In the genomic region with DNA sequence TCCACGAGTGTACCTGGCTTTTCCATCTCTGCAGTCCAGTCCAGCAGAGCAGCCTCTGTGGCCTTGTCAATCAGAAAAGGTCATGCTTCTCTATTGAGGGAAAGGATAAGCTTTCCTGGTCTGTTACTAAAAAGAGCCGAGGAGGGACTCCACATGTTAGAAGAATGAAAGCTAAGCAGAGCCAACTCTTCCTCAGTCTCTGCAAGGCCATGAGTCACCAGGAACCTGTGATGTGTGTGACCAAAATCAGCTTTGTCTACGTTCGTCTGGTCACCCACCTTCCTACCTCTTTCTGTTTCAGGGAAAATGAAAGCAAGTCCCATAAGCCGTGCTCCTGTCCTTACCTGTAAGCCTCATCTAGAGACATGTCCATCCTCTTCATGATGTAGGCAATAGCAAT, we compare ENCODE assay signal across 22 mouse cellular contexts.
A peak's percentile ranks its signal among the peaks of the same experiment; 100 is the strongest.
DNase-seq lines count a peak whose midpoint lies in the region; ATAC-seq and TF ChIP-seq lines count a peak whose summit lies in the region.
"Had no signal": no experiment of that assay in that cellular context is flagged by ENCODE, and none has a peak within 500 bp of the region (broad histone marks: within the 10 kb centered on the region; RNA-seq: fewer than 3 reads in every experiment).

No protein-coding gene starts in this region.

- TF ChIP-seq POLR2A in small intestine, adult 2 months (IDR thresholded peaks at IDR 0.05; ENCODE audit: low read depth, low read length), result no peak

- H3K27ac ChIP-seq in heart, embryonic 13.5 days (replicated peaks), result no peak overlapping the region
- H3K27ac ChIP-seq in small intestine, adult 2 months (ENCODE audit: insufficient read depth, low read depth, low read length), result peak overlapping the region; percentile 45; the same call in 1 of the 2 replicates
- H3K27ac ChIP-seq in liver, embryonic 12.5 days, result no peak overlapping the region
- H3K27ac ChIP-seq: forebrain, embryonic 10.5 days; forebrain, embryonic 13.5 days; heart, adult 2 months; hindbrain, embryonic 10.5 days; hindbrain, embryonic 13.5 days; intestine, embryonic 15.5 days had no signal

- 63% methylated on average over 5 of the region's 5 CpGs for WGBS in heart, embryonic 13.5 days
- WGBS in small intestine, adult 2 months, result 85% methylated on average over 5 of the region's 5 CpGs
- 80% methylated on average over 5 of the region's 5 CpGs for WGBS in liver, embryonic 12.5 days (ENCODE audit: insufficient replicate concordance)

- H3K4me3 ChIP-seq in heart, embryonic 13.5 days, result no peak overlapping the region
- H3K4me3 ChIP-seq in small intestine, adult 2 months (ENCODE audit: low read depth, low read length), result no peak overlapping the region
- no peak overlapping the region for H3K4me3 ChIP-seq in liver, embryonic 12.5 days
- H3K4me3 ChIP-seq: forebrain, embryonic 10.5 days; forebrain, embryonic 13.5 days; heart, adult 2 months; hindbrain, embryonic 10.5 days; hindbrain, embryonic 13.5 days; intestine, embryonic 15.5 days had no signal

- DNase-seq in frontal cortex, adult 2 months (ENCODE audit: extremely low spot score in 1 of 2, low spot score in 1 of 2), result no peak
- DNase-seq in heart, postnatal 14 days, result no peak
- DNase-seq: adrenal gland, postnatal 10 days; cerebellum, adult 18-20 months; cerebellum, adult 9-10 months; cerebellum, postnatal 14 days; gastrocnemius, postnatal 25 days; heart, adult 2 months; kidney, adult 11 months had no signal

- H3K27me3 ChIP-seq in heart, embryonic 13.5 days (replicated peaks), result no peaks in the 10 kb centered on the region
- no peaks in the 10 kb centered on the region for H3K27me3 ChIP-seq in small intestine, adult 2 months (ENCODE audit: control insufficient read depth, insufficient read depth, low read length)
- H3K27me3 ChIP-seq in liver, embryonic 12.5 days (replicated peaks), result no peaks in the 10 kb centered on the region; the same call in 1 of the 2 replicates
- H3K27me3 ChIP-seq: forebrain, embryonic 13.5 days; hindbrain, embryonic 13.5 days; intestine, embryonic 15.5 days had no signal

- no peaks in the 10 kb centered on the region for H3K9me3 ChIP-seq in heart, embryonic 13.5 days
- no peaks in the 10 kb centered on the region for H3K9me3 ChIP-seq in liver, embryonic 12.5 days (replicated peaks)
- H3K9me3 ChIP-seq: forebrain, embryonic 10.5 days; forebrain, embryonic 13.5 days; hindbrain, embryonic 10.5 days; hindbrain, embryonic 13.5 days; intestine, embryonic 15.5 days had no signal

- 0 out of 2 replicates have a peak, but pooled peaks have one; percentile 18 for ATAC-seq in frontal cortex, adult (ENCODE audit: low TSS enrichment)
- no peak for ATAC-seq in heart, embryonic 13.5 days (ENCODE audit: extremely low read depth, insufficient number of reproducible peaks, low FRiP score, low TSS enrichment)
- ATAC-seq in liver, embryonic 12.5 days, result no peak
- ATAC-seq: CD4-positive, CD25-positive, alpha-beta regulatory T cell, adult 4 months; forebrain, embryonic 13.5 days; forebrain, embryonic 16.5 days; hindbrain, embryonic 16.5 days; intestine, embryonic 15.5 days had no signal

- H3K4me1 ChIP-seq in heart, embryonic 13.5 days, result peaks cover 39% of the 10 kb centered on the region
- peaks cover 35% of the 10 kb centered on the region for H3K4me1 ChIP-seq in small intestine, adult 2 months (ENCODE audit: control insufficient read depth, insufficient read depth, insufficient read length, low read length)
- peaks cover 20% of the 10 kb centered on the region for H3K4me1 ChIP-seq in liver, embryonic 12.5 days
- H3K4me1 ChIP-seq: forebrain, embryonic 10.5 days; forebrain, embryonic 13.5 days; hindbrain, embryonic 10.5 days had no signal

- H3K36me3 ChIP-seq in heart, embryonic 13.5 days, result peaks cover 88% of the 10 kb centered on the region
- H3K36me3 ChIP-seq in small intestine, adult 2 months (ENCODE audit: control insufficient read depth, insufficient read depth, low read length), result peaks cover 52% of the 10 kb centered on the region
- peaks cover 73% of the 10 kb centered on the region for H3K36me3 ChIP-seq in liver, embryonic 12.5 days
- H3K36me3 ChIP-seq: intestine, embryonic 15.5 days had no signal

- no peak for TF ChIP-seq CTCF in small intestine, adult 2 months (IDR thresholded peaks at IDR 0.05; ENCODE audit: extremely low read depth, insufficient read length, insufficient replicate concordance, low read depth, low read length)

- intact Hi-C loops in heart, postnatal 14 days (cut with DNase I), result no loop called here

- 0 out of 2 replicates have a peak overlapping the region, but pooled peaks have one; percentile 14 for H3K9ac ChIP-seq in heart, embryonic 13.5 days
- no peak overlapping the region for H3K9ac ChIP-seq in liver, embryonic 12.5 days
- H3K9ac ChIP-seq: forebrain, embryonic 13.5 days; hindbrain, embryonic 13.5 days; intestine, embryonic 15.5 days had no signal

- H3K4me2 ChIP-seq in heart, embryonic 13.5 days, result no peak overlapping the region
- no peak overlapping the region for H3K4me2 ChIP-seq in liver, embryonic 12.5 days
- H3K4me2 ChIP-seq: forebrain, embryonic 13.5 days; heart, embryonic 11.5 days; hindbrain, embryonic 13.5 days; intestine, embryonic 15.5 days had no signal
